Mouse (Mus musculus) bone marrow macrophage, adult 2 months (primary cell): Measurements from ENCODE around the gene Mpnd. TPM values are rescaled to one million over a fixed set of nuclear protein-coding genes. Genes with fewer than 3 reads are reported as not detected.
A peak's percentile ranks its signal among the peaks of the same experiment; 100 is the strongest.

Experiments used
- H3K27ac ChIP-seq: 2 replicates; pipeline ENCODE4 v1.5.1; 2012; ENCODE audit warnings: low read depth, low read length; ENCODE audit not compliant: insufficient read depth
- H3K4me1 ChIP-seq: 2 replicates; pipeline ENCODE4 v1.6.1; 2012; ENCODE audit warnings: low read length; ENCODE audit not compliant: control insufficient read depth, insufficient read depth
- H3K4me3 ChIP-seq: 2 replicates; pipeline ENCODE4 v1.5.1; 2012; ENCODE audit warnings: mild to moderate bottlenecking, low read length, moderate library complexity; ENCODE audit not compliant: insufficient read depth
- CTCF ChIP-seq: IDR thresholded peaks from 2 replicates; pipeline ENCODE4 v1.5.1; 2012; ENCODE audit warnings: low read depth, mild to moderate bottlenecking, low read length, moderate library complexity
- POLR2A ChIP-seq: IDR thresholded peaks from 2 replicates; pipeline ENCODE4 v1.6.1; 2012; ENCODE audit warnings: mild to moderate bottlenecking, low read depth, low read length, borderline replicate concordance
- polyA plus RNA-seq: library from polyadenylated mRNA; stranded (reverse); fragments of >200 nt; gene quantifications from 2 replicates; pipeline ENCODE4 v1.2.4, GENCODE M21; 2012; ENCODE audit not compliant: missing spikeins, insufficient read depth, insufficient read length

The Mpnd gene
- polyA plus RNA-seq, 1 experiment, result 41.5 TPM

DNA sequence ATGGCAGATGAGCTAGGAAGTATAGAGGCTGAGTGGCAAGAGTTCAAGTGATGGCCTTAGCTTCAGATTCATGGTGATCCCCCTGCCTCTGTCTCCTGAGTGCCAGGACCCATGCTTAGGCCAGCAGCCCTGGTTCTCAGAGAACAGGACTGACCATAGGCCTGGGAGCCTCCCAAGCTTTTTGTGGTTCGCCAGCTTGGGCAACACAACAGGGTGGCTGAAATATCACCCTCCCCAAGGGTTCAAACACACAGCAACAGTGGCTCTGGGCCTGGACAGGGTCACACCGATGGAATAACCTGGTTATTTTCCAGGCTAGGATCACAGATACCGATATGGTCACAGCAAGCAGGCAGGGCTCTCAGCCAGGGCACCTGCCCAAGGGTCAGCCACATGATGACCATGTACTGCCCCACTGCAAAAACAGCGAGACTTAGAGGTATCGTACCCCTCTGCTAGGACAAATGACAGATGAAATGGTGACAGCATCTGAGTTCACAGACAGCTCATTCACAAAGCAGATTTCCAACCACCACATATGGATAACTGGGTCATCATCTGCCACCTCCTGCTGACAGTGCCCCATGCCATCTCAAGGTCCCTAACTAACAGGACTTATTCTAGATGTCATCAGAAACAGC is 22.4 kb downstream of the Mpnd start:
- Histone ChIP-seq H3K4me1 (peaks cover 88% of the 10 kb centered on the region), H3K27ac (no peak overlapping the region), H3K4me3 (no peak overlapping the region)
- TF ChIP-seq POLR2A, result no peak
- TF ChIP-seq CTCF, result no peak

DNA sequence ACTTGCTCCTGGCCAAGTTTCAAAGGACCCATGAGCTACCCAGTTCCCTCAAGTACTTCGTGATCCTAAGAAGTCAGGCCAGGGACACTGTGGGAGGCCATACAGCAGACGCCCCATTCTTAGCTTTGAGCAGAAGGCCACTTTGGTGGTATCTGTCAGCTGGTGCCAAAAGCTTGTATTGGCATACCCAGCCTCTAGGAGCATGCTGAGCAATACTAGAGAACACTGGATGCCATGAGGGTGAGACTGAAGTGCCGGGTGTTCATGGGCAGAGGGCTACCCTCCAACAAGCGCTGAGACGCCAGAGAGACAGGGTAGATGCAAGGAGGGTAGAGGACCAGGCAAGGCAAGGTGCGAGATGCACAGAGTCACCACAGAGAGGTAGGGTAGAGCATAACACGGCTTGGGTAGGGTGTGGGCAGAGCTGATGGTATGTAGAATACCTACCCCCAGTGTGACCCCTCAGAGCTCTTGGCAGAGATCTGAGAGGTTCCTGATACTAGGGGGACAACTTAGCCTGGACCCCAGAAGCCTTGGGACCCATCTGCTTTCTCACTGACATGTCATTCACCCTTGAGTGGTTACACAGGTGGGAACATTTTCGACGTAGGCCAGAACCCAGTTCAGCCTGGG is 24.8 kb downstream of the Mpnd start:
- Histone ChIP-seq H3K4me1 (peaks cover 86% of the 10 kb centered on the region), H3K27ac (peak overlapping the region; percentile 92), H3K4me3 (peak overlapping the region; percentile 21)
- TF ChIP-seq POLR2A (no peak), CTCF (no peak)

- peak overlapping the region; percentile 98 for H3K27ac ChIP-seq
- TF ChIP-seq POLR2A (no peak), CTCF (no peak)
- H3K4me3 ChIP-seq, result peak overlapping the region; percentile 21
- peaks cover 83% of the 10 kb centered on the region for H3K4me1 ChIP-seq
Measured at GRCm38 (mm10) chr17:56030919-56031318, 25.4 kb downstream of the Mpnd start.

DNA sequence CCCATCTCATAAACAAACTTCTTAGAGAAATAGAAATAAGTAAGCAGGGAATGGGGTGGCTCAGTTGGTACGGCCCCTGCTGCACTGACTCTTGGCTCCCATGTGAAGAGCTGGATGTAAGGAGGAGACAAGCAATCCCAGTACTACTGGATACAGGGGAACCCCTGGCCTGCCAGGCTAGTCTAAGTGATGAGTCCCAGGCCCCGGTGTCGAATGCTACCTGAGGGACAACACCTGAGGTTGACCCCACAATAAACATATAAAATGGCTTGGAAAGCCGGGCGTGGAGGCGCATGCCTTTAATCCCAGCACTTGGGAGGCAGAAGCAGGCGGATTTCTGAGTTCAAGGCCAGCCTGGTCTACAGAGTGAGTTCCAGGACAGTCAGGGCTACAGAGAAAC is 25.9 kb downstream of the Mpnd start:
- H3K27ac ChIP-seq, result peak overlapping the region; percentile 98
- H3K4me1 ChIP-seq, result peaks cover 77% of the 10 kb centered on the region
- TF ChIP-seq POLR2A (no peak), CTCF (0 out of 2 replicates have a peak, but pooled peaks have one; percentile 1)
- H3K4me3 ChIP-seq, result no peak overlapping the region

DNA sequence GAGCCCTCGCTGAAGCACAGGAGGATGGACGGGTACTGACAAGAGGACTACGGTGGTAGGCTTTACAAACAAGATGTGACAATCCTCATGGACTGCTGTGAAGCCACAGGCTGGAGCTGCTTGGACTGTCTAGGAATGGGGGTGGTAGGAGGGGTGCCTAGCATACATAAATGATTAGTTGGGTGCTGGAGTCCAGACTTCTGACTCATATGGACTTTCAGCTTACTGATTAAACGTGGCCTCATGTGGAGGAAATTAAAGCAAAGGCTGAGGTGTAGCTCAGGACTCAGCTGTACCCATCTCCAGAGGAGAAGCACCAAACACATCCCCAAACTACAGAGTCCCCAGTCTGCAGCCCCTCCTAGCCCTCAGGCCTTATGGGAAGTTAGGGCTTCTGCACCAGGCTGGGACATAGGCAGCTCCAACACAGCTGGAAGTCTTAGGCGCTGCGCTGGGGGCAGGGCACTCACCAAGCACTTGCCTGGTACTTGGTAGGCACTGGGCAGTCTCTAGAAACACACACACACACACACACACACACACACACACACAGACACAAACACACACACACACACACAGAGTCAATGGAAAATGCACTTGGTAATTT is 26.7 kb downstream of the Mpnd start:
- peak overlapping the region; percentile 98 for H3K27ac ChIP-seq
- TF ChIP-seq CTCF (no peak), POLR2A (no peak)
- H3K4me1 ChIP-seq, result peaks cover 73% of the 10 kb centered on the region
- peak overlapping the region; percentile 4; the same call in 1 of the 2 replicates for H3K4me3 ChIP-seq

- H3K4me3 ChIP-seq, result no peak overlapping the region; the same call in 1 of the 2 replicates
- H3K4me1 ChIP-seq, result peaks cover 70% of the 10 kb centered on the region
- H3K27ac ChIP-seq, result peak overlapping the region; percentile 98
- TF ChIP-seq POLR2A (no peak), CTCF (no peak)
Measured at GRCm38 (mm10) chr17:56032831-56033230, 27.3 kb downstream of the Mpnd start.

DNA sequence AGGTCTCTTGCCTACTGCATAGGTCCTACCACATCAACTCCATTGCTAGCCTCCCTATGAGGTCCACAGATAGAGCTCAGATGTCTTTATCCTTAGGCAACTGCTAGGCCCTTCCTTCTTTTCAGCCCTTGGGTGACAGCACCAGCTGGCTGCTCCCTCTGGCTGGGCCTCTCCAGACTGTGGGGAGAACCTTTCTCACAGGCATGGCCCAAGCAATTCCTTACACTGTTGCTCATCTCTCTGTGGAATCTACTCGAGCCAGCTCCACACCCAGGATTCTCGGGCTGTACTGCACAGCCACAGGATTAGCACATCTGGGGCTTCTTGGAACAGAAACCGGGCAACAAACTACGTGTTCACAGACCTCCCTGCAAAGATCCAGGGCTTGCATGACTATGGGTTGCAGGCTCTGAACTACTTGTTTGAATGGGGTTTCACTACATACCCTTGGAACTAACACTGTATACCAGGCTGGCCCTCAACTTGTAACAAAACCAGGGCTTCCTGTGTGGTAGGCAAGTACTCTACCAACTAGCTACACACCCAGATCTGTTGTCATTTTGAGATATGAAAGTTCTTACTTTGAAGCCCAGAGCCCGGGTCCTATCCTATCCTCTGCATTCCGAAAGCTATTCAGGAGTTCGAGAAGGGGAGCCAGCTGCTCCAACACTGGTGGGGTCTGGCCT is 28.7 kb downstream of the Mpnd start:
- peaks cover 60% of the 10 kb centered on the region for H3K4me1 ChIP-seq
- H3K27ac ChIP-seq, result peak overlapping the region; percentile 15
- peak overlapping the region; percentile 96 for H3K4me3 ChIP-seq
- TF ChIP-seq POLR2A (no peak), CTCF (no peak)

- peaks cover 54% of the 10 kb centered on the region for H3K4me1 ChIP-seq
Measured at GRCm38 (mm10) chr17:56034726-56035100, 29.2 kb downstream of the Mpnd start.

GRCm38 (mm10) chr17:56035216-56035615 is 29.7 kb downstream of the Mpnd start:
- peaks cover 50% of the 10 kb centered on the region for H3K4me1 ChIP-seq
- 0 out of 2 replicates have a peak overlapping the region, but pooled peaks have one; percentile 13 for H3K27ac ChIP-seq
- no peak for TF ChIP-seq POLR2A
- no peak for TF ChIP-seq CTCF
- H3K4me3 ChIP-seq, result peak overlapping the region; percentile 96

More at GRCm38 (mm10) chr17:56034726-56035100, 29.2 kb downstream of the Mpnd start:
- no peak for TF ChIP-seq POLR2A
- no peak for TF ChIP-seq CTCF
- H3K27ac ChIP-seq, result peak overlapping the region; percentile 13; the same call in 1 of the 2 replicates
- peak overlapping the region; percentile 96 for H3K4me3 ChIP-seq
